Comparison of ENCODE assay signal across 15 mouse cellular contexts in the genomic region with DNA sequence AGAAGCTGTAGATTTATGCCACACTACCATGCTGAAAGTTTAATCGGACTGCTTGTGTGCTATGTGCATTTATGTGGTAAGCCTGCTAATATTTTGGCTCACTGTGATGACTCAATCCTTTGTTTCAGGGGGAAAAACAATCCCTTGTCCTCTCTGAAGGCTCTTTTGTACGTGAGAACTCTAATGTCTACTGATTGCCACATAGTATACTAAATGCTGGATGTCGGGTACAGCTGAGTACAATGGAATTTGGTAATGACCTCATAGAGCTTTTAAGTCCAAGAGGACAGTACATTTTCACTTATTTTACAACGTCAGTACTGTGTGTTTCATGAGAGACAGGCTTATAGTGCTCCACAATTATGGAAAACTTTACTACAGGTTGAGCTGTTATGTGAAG. TPM values are rescaled to one million over a fixed set of nuclear protein-coding genes. Genes with fewer than 3 reads are reported as not detected.
"Had no signal": no experiment of that assay in that cellular context is flagged by ENCODE, and none has a peak within 500 bp of the region (broad histone marks: within the 10 kb centered on the region; RNA-seq: fewer than 3 reads in every experiment).

No protein-coding gene starts in this region.

- H3K9me3 ChIP-seq: limb, embryonic 10.5 days; midbrain, embryonic 15.5 days; neural tube, embryonic 13.5 days had no signal

- H3K9ac ChIP-seq: liver, embryonic 14.5 days; midbrain, embryonic 15.5 days; neural tube, embryonic 13.5 days had no signal

- H3K36me3 ChIP-seq: limb, embryonic 10.5 days; midbrain, embryonic 15.5 days; neural tube, embryonic 13.5 days had no signal

- H3K4me3 ChIP-seq: limb, embryonic 10.5 days; megakaryocyte, embryonic 14.5 days; midbrain, embryonic 15.5 days; neural tube, embryonic 13.5 days had no signal

- H3K27me3 ChIP-seq: megakaryocyte, embryonic 14.5 days; midbrain, embryonic 15.5 days; neural tube, embryonic 13.5 days had no signal

- DNase-seq: kidney, adult 18-20 months; kidney, postnatal 10 days; kidney, postnatal 4 days; lung, adult 2 months; lung, postnatal 10 days; retina, postnatal 1 day; thymus, postnatal 4 days had no signal

- H3K4me2 ChIP-seq: midbrain, embryonic 11.5 days; midbrain, embryonic 15.5 days; neural tube, embryonic 13.5 days had no signal

- H3K4me1 ChIP-seq: megakaryocyte, embryonic 14.5 days; midbrain, embryonic 15.5 days; neural tube, embryonic 13.5 days had no signal

- ATAC-seq: midbrain, embryonic 15.5 days had no signal

- H3K27ac ChIP-seq: limb, embryonic 10.5 days; liver, embryonic 14.5 days; macrophage; midbrain, embryonic 15.5 days; neural tube, embryonic 13.5 days had no signal

RNA-seq across cellular contexts. Expression of a gene that starts 59.1 kb away (rescaled TPM):
- total RNA-seq: monocyte, adult 5-6 weeks had no signal
- polyA plus RNA-seq: macrophage had no signal
